Mouse (Mus musculus): ENCODE measurements around the gene Atg13. TPM values are rescaled to one million over a fixed set of nuclear protein-coding genes. Genes with fewer than 3 reads are reported as not detected.
A peak's percentile ranks its signal among the peaks of the same experiment; 100 is the strongest.

Atg13 gene
- total and polyA plus RNA-seq, 3 experiments = 5.8 to 20.7 (median 8.5) TPM

- peaks cover 19 to 29% of the 10 kb centered on the region in 2 experiments for H3K4me1 ChIP-seq (ENCODE audit: control insufficient read depth in 1 of 2, insufficient read depth in 2 of 2)
- TF ChIP-seq HCFC1 (IDR thresholded peaks at IDR 0.05; ENCODE audit: low read depth, low read length) (no peak), MYC (IDR thresholded peaks at IDR 0.05; ENCODE audit: low read depth, low read length) (no peak), JUND (conservative IDR thresholded peaks at IDR 0.05; ENCODE audit: low read depth, low read length) (no peak), PAX5 (IDR thresholded peaks at IDR 0.05; ENCODE audit: low read length) (no peak), NELFE (IDR thresholded peaks at IDR 0.05; ENCODE audit: low read depth, low read length) (no peak), ZC3H11A (IDR thresholded peaks at IDR 0.05; ENCODE audit: low read depth, low read length) (no peak), ELF1 (IDR thresholded peaks at IDR 0.05; ENCODE audit: low read depth, low read length) (no peak), GABPA (IDR thresholded peaks at IDR 0.05; ENCODE audit: insufficient replicate concordance, low read depth, low read length) (no peak), KAT2A (IDR thresholded peaks at IDR 0.05; ENCODE audit: insufficient replicate concordance, low read length) (no peak)
- no peaks in the 10 kb centered on the region for H3K79me2 ChIP-seq (replicated peaks; ENCODE audit: control insufficient read depth, extremely low read depth, insufficient read depth, poor library complexity, severe bottlenecking)
- no peak overlapping the region for H3K4me2 ChIP-seq (ENCODE audit: insufficient read depth, low read depth, poor library complexity, severe bottlenecking)
- H3K4me3 ChIP-seq (replicated peaks in 1 of 3; ENCODE audit: low read depth in 2 of 3, low read length in 2 of 3, poor library complexity in 1 of 3) = no peak overlapping the region
- no peaks in the 10 kb centered on the region for H3K9me3 ChIP-seq (replicated peaks; ENCODE audit: low read length)
- in situ Hi-C loops (cut with MboI; ENCODE audit: low pct_ligation_motif_present, low pct_unique_long_range_greater_than_20kb, low sequenced_read_pairs) (no loop called here), dilution Hi-C loops (cut with MboI; ENCODE audit: extremely low pct_ligation_motif_present, extremely low pct_unique_long_range_greater_than_20kb, low sequenced_read_pairs) (no loop called here)
- peaks cover 76 to 91% of the 10 kb centered on the region in 2 experiments for H3K36me3 ChIP-seq (replicated peaks in 1 of 2; ENCODE audit: control insufficient read depth in 1 of 2, insufficient read depth in 1 of 2, low read length in 1 of 2)
- H3K9ac ChIP-seq (ENCODE audit: insufficient read depth, low read depth) = no peak overlapping the region
- no peak overlapping the region for H3K27ac ChIP-seq (ENCODE audit: insufficient read depth, low read depth)
- peak; percentile 19 for DNase-seq (ENCODE audit: extremely low read depth)
- H3K27me3 ChIP-seq (replicated peaks) = no peaks in the 10 kb centered on the region
Observed at GRCm38 (mm10) chr2:91667747-91668146, 42.6 kb downstream of the Atg13 start.

- TF ChIP-seq CTCF (conservative IDR thresholded peaks at IDR 0.05 in 1 of 2, IDR thresholded peaks at IDR 0.05 in 1 of 2; ENCODE audit: low read depth in 2 of 2, low read length in 2 of 2) (no peak), HCFC1 (IDR thresholded peaks at IDR 0.05; ENCODE audit: low read depth, low read length) (no peak), TBP (conservative IDR thresholded peaks at IDR 0.05; ENCODE audit: low read depth, low read length) (no peak), MEF2A (IDR thresholded peaks at IDR 0.05; ENCODE audit: borderline replicate concordance, low read depth, low read length) (no peak), E2F4 (IDR thresholded peaks at IDR 0.05; ENCODE audit: insufficient replicate concordance, low read depth, low read length) (no peak), ETS1 (conservative IDR thresholded peaks at IDR 0.05; ENCODE audit: low read depth, low read length) (no peak), RCOR1 (conservative IDR thresholded peaks at IDR 0.05; ENCODE audit: low read depth, low read length) (no peak), CHD1 (IDR thresholded peaks at IDR 0.05; ENCODE audit: low read depth, low read length) (no peak), SMC3 (IDR thresholded peaks at IDR 0.05; ENCODE audit: low read depth, low read length) (no peak), EP300 (IDR thresholded peaks at IDR 0.05; ENCODE audit: low read length) (no peak), ZKSCAN1 (IDR thresholded peaks at IDR 0.05; ENCODE audit: borderline replicate concordance, low read depth, low read length) (no peak), MYC (IDR thresholded peaks at IDR 0.05; ENCODE audit: low read depth, low read length) (no peak), USF2 (conservative IDR thresholded peaks at IDR 0.05; ENCODE audit: low read depth, low read length) (no peak), GABPA (IDR thresholded peaks at IDR 0.05; ENCODE audit: insufficient replicate concordance, low read depth, low read length) (no peak), NELFE (IDR thresholded peaks at IDR 0.05; ENCODE audit: low read depth, low read length) (no peak), RAD21 (IDR thresholded peaks at IDR 0.05; ENCODE audit: low read depth, low read length) (no peak), MAFK (IDR thresholded peaks at IDR 0.05; ENCODE audit: insufficient replicate concordance, low read length) (no peak), MAZ (IDR thresholded peaks at IDR 0.05; ENCODE audit: low read depth, low read length) (no peak), JUN (IDR thresholded peaks at IDR 0.05; ENCODE audit: insufficient read depth, low read depth, low read length) (no peak)
- H3K79me2 ChIP-seq (replicated peaks; ENCODE audit: control insufficient read depth, extremely low read depth, insufficient read depth, poor library complexity, severe bottlenecking) = no peaks in the 10 kb centered on the region
- no peak overlapping the region for H3K4me2 ChIP-seq (ENCODE audit: insufficient read depth, low read depth, poor library complexity, severe bottlenecking)
- H3K9ac ChIP-seq (ENCODE audit: insufficient read depth, low read depth) = no peak overlapping the region
- no peak overlapping the region for H3K27ac ChIP-seq (ENCODE audit: insufficient read depth, low read depth)
- no peaks in the 10 kb centered on the region for H3K9me3 ChIP-seq (replicated peaks; ENCODE audit: low read length)
- H3K4me1 ChIP-seq (ENCODE audit: control insufficient read depth in 1 of 2, insufficient read depth in 2 of 2) = peaks cover 19 to 30% of the 10 kb centered on the region in 2 experiments
- peaks cover 79 to 91% of the 10 kb centered on the region in 2 experiments for H3K36me3 ChIP-seq (replicated peaks in 1 of 2; ENCODE audit: control insufficient read depth in 1 of 2, insufficient read depth in 1 of 2, low read length in 1 of 2)
- no peaks in the 10 kb centered on the region for H3K27me3 ChIP-seq (replicated peaks)
- dilution Hi-C loops (cut with MboI; ENCODE audit: extremely low pct_ligation_motif_present, extremely low pct_unique_long_range_greater_than_20kb, low sequenced_read_pairs) (no loop called here), in situ Hi-C loops (cut with MboI; ENCODE audit: low pct_ligation_motif_present, low pct_unique_long_range_greater_than_20kb, low sequenced_read_pairs) (no loop called here)
- DNase-seq (ENCODE audit: extremely low read depth) = no peak
- no peak overlapping the region for H3K4me3 ChIP-seq (replicated peaks in 1 of 3; ENCODE audit: low read depth in 2 of 3, low read length in 2 of 3, poor library complexity in 1 of 3)
Observed at GRCm38 (mm10) chr2:91666386-91666910, 43.9 kb downstream of the Atg13 start.
